Mouse (Mus musculus) kidney, adult 2 months (tissue): ENCODE measurements around the gene Rdh16. TPM values are rescaled to one million over a fixed set of nuclear protein-coding genes. Genes with fewer than 3 reads are reported as not detected.
"Not testable (repeated sequence)": the region's sequence is repeated elsewhere in the genome, so short reads cannot be mapped to it uniquely, and the experiment has no call there.

Source experiments
- DNase-seq: peaks from one replicate; pipeline ENCODE4 v3.0.0; 2021
- H3K27ac ChIP-seq: fragments of 200-500 bp; 2 replicates; pipeline ENCODE4 v1.5.1; 2012; ENCODE audit warnings: low read depth, low read length, control low read depth, inconsistent platforms; ENCODE audit not compliant: insufficient read depth
- H3K27me3 ChIP-seq: fragments of 200-500 bp; replicated peaks from 2 replicates; pipeline ENCODE4 v1.6.1; 2012; ENCODE audit warnings: mild to moderate bottlenecking, moderate library complexity, low read length, inconsistent platforms; ENCODE audit not compliant: control insufficient read depth, insufficient read depth
- H3K36me3 ChIP-seq: fragments of 200-500 bp; 2 replicates; pipeline ENCODE4 v1.6.1; 2012; ENCODE audit warnings: mild to moderate bottlenecking, moderate library complexity, low read length, inconsistent platforms; ENCODE audit not compliant: control insufficient read depth, insufficient read depth
- H3K4me1 ChIP-seq: fragments of 200-500 bp; 2 replicates; pipeline ENCODE4 v1.6.1; 2011; ENCODE audit warnings: low read length; ENCODE audit not compliant: control insufficient read depth, insufficient read depth
- H3K4me3 ChIP-seq: fragments of 200-500 bp; 2 replicates; pipeline ENCODE4 v1.5.1; 2011; ENCODE audit warnings: mild to moderate bottlenecking, low read depth, low read length, control low read depth; ENCODE audit not compliant: insufficient read depth
- CTCF ChIP-seq: fragments of 200-500 bp; conservative IDR thresholded peaks from 2 replicates; pipeline ENCODE4 v1.5.1; 2011; ENCODE audit warnings: low read depth, mild to moderate bottlenecking, control low read depth, low read length, moderate library complexity, mixed read lengths; ENCODE audit not compliant: insufficient read depth, insufficient read length
- POLR2A ChIP-seq: fragments of 200-500 bp; IDR thresholded peaks from one replicate; pipeline ENCODE4 v1.6.1; 2011; ENCODE audit warnings: low read depth, low read length, control low read depth
- WGBS: fragments of 180-500 bp; shearing (Covaris S2); methylation state at CpG from one replicate; pipeline ENCODE4 v1.1.7; 2018; 5-methylcytosine and 5-hydroxymethylcytosine counted together
- polyA plus RNA-seq: library from polyadenylated mRNA; depleted of rRNA; stranded (reverse); fragments of >200 nt; gene quantifications from 2 replicates; pipeline ENCODE4 v1.2.3, GENCODE M21; 2012

The Rdh16 gene
- polyA plus RNA-seq, 1 experiment: 67.5 TPM

DNA sequence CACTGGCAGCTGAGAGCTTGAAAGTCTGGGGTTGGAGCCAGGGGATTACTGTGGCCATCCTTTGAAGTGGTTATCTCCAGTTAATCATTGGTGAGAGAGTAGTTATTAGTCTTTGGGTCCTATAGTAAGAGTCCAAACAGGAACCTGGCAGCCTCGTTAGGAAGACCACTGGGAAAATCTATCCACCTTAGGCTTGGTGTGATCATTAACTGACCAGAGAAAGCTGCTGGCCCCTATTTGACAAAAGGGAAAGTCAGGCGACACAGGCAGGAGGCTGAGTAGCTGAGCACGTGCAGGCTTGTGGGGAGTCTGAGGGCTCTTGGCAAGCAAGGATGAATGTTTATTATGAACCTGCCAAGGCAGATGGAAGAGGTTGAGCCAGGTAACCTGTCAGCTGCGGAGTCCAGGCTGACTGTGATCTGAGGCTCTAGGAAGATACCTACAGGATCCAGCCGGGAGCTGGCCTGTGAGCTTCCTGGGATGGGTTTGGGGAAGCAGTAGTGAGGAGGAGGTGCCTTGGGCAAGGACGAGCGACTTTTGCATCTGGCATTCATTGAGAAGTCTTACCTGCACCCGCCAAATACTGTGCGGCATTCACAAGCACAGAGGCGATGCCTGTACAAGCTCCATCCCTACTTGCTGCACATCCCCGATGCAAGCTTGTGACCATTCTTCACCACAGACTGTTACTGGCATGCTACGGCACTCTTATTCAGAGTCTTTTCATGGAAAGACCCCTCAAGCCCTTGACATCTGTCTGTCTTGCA is 36.9 kb upstream of the Rdh16 start:
- H3K4me1 ChIP-seq: peaks cover 5% of the 10 kb centered on the region; the same call in 1 of the 2 replicates
- DNase-seq: peak; percentile 85
- no peaks in the 10 kb centered on the region for H3K27me3 ChIP-seq
- no peaks in the 10 kb centered on the region for H3K36me3 ChIP-seq
- H3K4me3 ChIP-seq: no peak overlapping the region
- no peak overlapping the region for H3K27ac ChIP-seq
- no peak for TF ChIP-seq CTCF
- no peak for TF ChIP-seq POLR2A
- 37% methylated on average over 12 of the region's 12 CpGs for WGBS

DNA sequence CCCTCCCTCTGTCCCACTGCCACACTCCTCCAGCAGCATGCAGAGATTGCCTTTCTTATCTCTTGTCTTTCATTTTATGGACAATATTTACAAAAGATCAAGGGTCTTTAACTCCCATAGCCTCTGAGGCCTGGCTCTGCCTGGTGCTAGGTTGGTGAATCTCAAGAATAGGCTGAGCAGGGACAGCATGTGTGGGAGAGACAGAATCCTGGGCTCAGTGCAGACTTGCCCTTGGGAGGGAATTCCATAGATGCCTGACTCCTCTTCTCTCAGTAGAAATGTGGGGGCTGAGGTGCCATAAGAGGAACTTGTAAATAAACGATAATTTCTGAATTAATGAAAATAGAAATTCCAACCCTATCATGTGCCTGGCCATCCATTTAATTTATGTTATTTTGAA is 34.4 kb upstream of the Rdh16 start:
- DNase-seq: no peak
- Histone ChIP-seq H3K27ac (no peak overlapping the region), H3K4me3 (no peak overlapping the region), H3K36me3 (no peaks in the 10 kb centered on the region), H3K4me1 (peaks cover 5% of the 10 kb centered on the region; the same call in 1 of the 2 replicates), H3K27me3 (no peaks in the 10 kb centered on the region)
- TF ChIP-seq POLR2A (no peak), CTCF (no peak)
- 56% methylated on average over 1 of the region's 1 CpGs for WGBS

DNA sequence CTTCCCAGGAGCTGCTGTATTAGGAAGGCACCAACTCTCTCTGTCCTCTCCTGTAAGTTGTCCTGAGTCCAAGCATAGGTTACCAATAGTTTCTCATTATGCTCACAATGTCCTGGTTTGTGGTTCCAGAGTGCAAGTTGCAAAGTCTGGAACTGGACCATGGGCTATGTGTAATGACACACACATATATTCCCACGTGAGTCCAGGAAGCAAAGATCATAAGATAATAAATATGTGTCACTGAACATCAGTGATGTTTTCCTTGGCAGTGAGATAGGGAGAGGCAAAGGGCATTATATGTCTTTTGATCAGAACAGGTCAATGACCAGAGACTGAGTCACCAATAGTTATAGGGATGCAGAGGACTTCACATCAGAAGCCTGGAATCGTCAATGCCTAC is 24.9 kb upstream of the Rdh16 start, which contains the start of gene Rdh9:
Gene Rdh9, plus strand, starts transcription at position 376 of the 400 bp plus-strand sequence.
- H3K27ac ChIP-seq: no peak within 1 kb of the TSS
- no peaks in the 10 kb centered on the region for H3K27me3 ChIP-seq
- no peaks in the 10 kb centered on the region for H3K4me1 ChIP-seq
- no peak for DNase-seq
- no peak within 1 kb of the TSS for H3K4me3 ChIP-seq
- 60% methylated on average over 2 of the region's 2 CpGs for WGBS
- no peaks in the 10 kb centered on the region for H3K36me3 ChIP-seq
- TF ChIP-seq POLR2A (no peak), CTCF (no peak)

DNA sequence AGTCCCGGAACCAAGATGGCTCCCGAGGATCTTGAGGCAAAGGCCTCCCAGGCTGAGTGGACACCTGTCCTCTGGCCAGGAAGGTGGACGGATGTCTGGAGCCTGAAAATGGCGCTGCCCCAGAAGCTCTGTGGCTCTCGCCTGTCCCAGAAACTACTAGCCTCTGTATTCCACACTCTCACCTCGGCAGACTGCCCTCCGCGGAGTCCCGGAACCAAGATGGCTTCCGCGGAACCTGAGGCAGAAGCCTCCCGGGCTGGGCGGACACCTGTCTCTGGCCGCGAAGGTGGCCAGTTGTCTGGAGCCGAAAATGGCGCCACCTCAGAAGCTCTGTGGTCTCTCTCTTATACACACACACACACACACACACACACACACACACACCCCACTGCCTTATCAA is 18.6 kb upstream of the Rdh16 start:
- H3K27me3 ChIP-seq, H3K36me3 ChIP-seq, H3K27ac ChIP-seq, H3K4me3 ChIP-seq, DNase-seq, H3K4me1 ChIP-seq: not testable (repeated sequence)
- 96% methylated on average over 17 of the region's 17 CpGs for WGBS

DNA sequence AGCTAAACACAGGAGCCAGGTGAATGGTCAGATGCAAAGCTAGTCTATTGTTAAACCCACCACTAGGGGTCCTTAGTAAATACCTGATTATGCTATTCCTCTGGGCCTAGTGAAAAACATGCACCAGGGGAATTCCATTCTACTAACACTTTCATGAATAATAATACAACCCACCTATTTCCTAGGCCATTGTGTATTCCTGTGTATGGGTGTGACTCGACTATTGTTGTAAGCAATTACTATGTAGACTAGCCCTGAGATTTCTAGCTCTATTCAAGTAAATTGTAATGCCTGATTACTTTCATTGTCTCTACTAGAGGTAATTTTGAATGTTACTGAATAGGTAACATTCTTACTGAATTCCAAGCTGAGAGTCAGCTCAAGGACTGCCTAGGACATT is 15.5 kb upstream of the Rdh16 start:
- H3K27me3 ChIP-seq, H3K36me3 ChIP-seq: not testable (repeated sequence)
- WGBS: 90% methylated on average over 1 of the region's 1 CpGs

DNA sequence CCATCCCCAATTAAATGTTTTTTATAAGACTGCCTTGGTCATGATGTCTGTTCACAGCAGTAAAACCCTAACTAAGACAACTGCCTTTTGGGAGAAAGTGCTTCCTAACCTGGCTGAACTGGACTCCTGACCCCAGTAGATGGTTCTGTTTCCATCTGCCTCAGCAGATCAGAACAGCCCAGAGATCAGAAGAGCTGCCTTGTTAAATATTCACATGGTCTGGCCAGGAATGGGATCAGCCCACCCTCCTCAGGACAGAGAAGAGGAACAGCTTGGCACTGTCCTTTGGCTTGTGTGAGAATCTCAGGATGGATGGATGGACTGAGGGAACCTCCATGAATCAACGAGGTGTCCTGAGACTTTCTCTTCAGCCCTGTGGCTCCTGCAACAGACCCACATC is 1.7 kb upstream of the Rdh16 start:
- Histone ChIP-seq H3K27ac (peak overlapping the region; percentile 22), H3K27me3 (no peaks in the 10 kb centered on the region), H3K4me3 (no peak overlapping the region), H3K4me1 (peaks cover 5% of the 10 kb centered on the region; the same call in 1 of the 2 replicates), H3K36me3 (no peaks in the 10 kb centered on the region)
- peak; percentile 91 for DNase-seq
- 41% methylated on average over 1 of the region's 1 CpGs for WGBS
- TF ChIP-seq CTCF: no peak

More for the DNA sequence above, 15.5 kb upstream of the Rdh16 start:
- peak; percentile 47 for DNase-seq
- H3K27ac ChIP-seq, H3K4me3 ChIP-seq, H3K4me1 ChIP-seq: not testable (repeated sequence)

DNA sequence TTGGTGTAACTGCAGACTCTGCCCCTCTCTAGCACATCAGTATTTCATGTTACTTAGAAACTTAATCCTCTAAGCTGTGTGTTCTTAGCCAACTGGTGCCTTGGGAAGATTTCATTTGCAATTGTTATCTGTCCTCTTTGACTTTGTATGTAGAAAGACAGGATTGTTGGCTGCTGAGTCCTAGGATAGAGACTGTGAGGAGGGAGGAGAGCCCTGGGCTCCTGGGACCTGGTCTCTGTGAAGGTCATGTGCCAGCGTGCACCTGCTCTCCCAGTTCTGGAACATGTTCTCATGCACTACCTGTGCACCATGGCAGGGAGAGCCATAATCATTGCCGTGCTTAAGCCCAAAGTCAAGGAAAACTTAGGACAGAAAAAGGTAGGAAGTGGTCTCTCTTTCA is 660 bp downstream of the Rdh16 start:
- TF ChIP-seq POLR2A: no peak
- no peak for TF ChIP-seq CTCF
- WGBS: 40% methylated on average over 2 of the region's 2 CpGs
- peak overlapping the region; percentile 91 for H3K27ac ChIP-seq

DNA sequence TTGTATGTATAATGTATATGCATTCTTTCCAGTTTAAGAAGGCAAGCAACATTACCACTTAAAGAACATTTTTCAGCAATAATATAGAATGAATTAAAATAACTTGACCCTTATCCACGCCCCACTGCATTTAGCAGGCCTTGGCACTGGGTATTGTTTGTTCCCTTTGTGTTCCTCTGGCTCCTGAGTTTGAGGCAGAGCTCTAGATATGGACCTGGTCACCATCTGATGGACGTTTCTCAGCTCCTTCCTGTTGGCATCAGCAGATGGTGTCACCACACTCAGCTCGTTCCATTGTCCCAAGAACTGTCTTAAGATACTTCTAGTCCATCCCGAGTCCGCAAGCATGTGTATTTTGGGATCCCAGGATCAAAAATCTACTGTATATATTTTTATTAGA is 1.3 kb downstream of the Rdh16 start:
- no peaks in the 10 kb centered on the region for H3K27me3 ChIP-seq
- WGBS: 64% methylated on average over 5 of the region's 5 CpGs
- H3K27ac ChIP-seq: no peak overlapping the region
- TF ChIP-seq CTCF: no peak
- no peak for TF ChIP-seq POLR2A
- H3K4me3 ChIP-seq: peak overlapping the region; percentile 12; the same call in 1 of the 2 replicates
- H3K36me3 ChIP-seq: no peaks in the 10 kb centered on the region
- no peak for DNase-seq
- peaks cover 8% of the 10 kb centered on the region; the same call in 1 of the 2 replicates for H3K4me1 ChIP-seq

More for the DNA sequence above, 660 bp downstream of the Rdh16 start:
- Histone ChIP-seq H3K4me1 (peaks cover 8% of the 10 kb centered on the region; the same call in 1 of the 2 replicates), H3K4me3 (peak overlapping the region; percentile 56), H3K27me3 (no peaks in the 10 kb centered on the region), H3K36me3 (no peaks in the 10 kb centered on the region)
- DNase-seq: peak; percentile 47
